In the genomic region with DNA sequence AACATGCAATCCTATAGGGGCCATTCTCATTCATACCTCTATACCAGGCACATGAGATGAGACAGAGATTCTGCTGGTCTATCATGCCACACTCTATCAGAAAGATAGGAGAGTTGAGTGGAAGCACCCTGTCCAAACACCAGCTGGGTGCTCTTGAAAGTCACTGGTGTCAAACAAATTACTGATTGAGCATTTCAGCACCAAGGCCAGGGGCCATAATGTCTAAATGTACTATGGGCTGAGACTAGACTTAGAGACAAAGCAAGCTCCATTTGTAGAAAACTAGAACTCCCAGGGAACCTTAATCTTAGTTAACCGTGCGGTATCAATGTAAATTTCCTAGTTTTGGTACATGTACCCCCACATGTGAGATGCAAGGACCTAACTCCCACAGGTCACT, we compare ENCODE assay signal across 17 mouse cellular contexts.
DNase-seq lines count a peak whose midpoint lies in the region; ATAC-seq and TF ChIP-seq lines count a peak whose summit lies in the region.
"Had no signal": no experiment of that assay in that cellular context is flagged by ENCODE, and none has a peak within 500 bp of the region (broad histone marks: within the 10 kb centered on the region; RNA-seq: fewer than 3 reads in every experiment).

No protein-coding gene starts in this region.

- no peak for TF ChIP-seq CTCF in lung, embryonic 14.5 days (IDR thresholded peaks at IDR 0.05; ENCODE audit: low read depth)
- no peak for TF ChIP-seq CTCF in lung, adult 2 months (IDR thresholded peaks at IDR 0.05; ENCODE audit: insufficient read depth, low read length)

- no peaks in the 10 kb centered on the region for H3K36me3 ChIP-seq in lung, embryonic 14.5 days (ENCODE audit: insufficient read depth)
- H3K36me3 ChIP-seq: embryonic facial prominence, embryonic 15.5 days; limb, embryonic 13.5 days; lung, embryonic 15.5 days had no signal

- TF ChIP-seq POLR2A in lung, adult 2 months (IDR thresholded peaks at IDR 0.05; ENCODE audit: borderline replicate concordance, extremely low read depth, low read depth, low read length), result no peak

- WGBS in lung, embryonic 14.5 days, result 84% methylated on average over 2 of the region's 2 CpGs
- WGBS in lung, adult 2 months, result 91% methylated on average over 2 of the region's 2 CpGs

- intact Hi-C loops in heart, postnatal 10 days (cut with DNase I), result no loop called here

- no peak overlapping the region for H3K4me3 ChIP-seq in lung, embryonic 14.5 days (ENCODE audit: low read depth, low read length)
- no peak overlapping the region for H3K4me3 ChIP-seq in lung, adult 2 months (replicated peaks; ENCODE audit: extremely low read depth, low read depth, low read length)
- H3K4me3 ChIP-seq: embryonic facial prominence, embryonic 15.5 days; forebrain, embryonic 13.5 days; limb, embryonic 13.5 days; lung, embryonic 15.5 days had no signal

- no peak overlapping the region for H3K4me2 ChIP-seq in lung, embryonic 14.5 days
- H3K4me2 ChIP-seq: embryonic facial prominence, embryonic 15.5 days; forebrain, embryonic 13.5 days; limb, embryonic 13.5 days; lung, embryonic 15.5 days had no signal

- ATAC-seq in lung, embryonic 14.5 days (ENCODE audit: insufficient read depth), result no peak
- ATAC-seq: forebrain, embryonic 13.5 days; intestine, embryonic 16.5 days; Patski had no signal

- H3K27me3 ChIP-seq in lung, embryonic 14.5 days (ENCODE audit: insufficient read depth, low read length), result no peaks in the 10 kb centered on the region
- H3K27me3 ChIP-seq: embryonic facial prominence, embryonic 15.5 days; forebrain, embryonic 13.5 days; lung, embryonic 15.5 days; Patski had no signal

- H3K9me3 ChIP-seq in lung, embryonic 14.5 days (ENCODE audit: low read depth, low read length), result no peaks in the 10 kb centered on the region
- H3K9me3 ChIP-seq: embryonic facial prominence, embryonic 15.5 days; forebrain, embryonic 13.5 days; limb, embryonic 13.5 days; lung, embryonic 15.5 days had no signal

- no peaks in the 10 kb centered on the region for H3K4me1 ChIP-seq in lung, embryonic 14.5 days (ENCODE audit: insufficient read depth)
- H3K4me1 ChIP-seq in lung, adult 2 months (ENCODE audit: control insufficient read depth, insufficient read depth, low read length), result no peaks in the 10 kb centered on the region
- H3K4me1 ChIP-seq: embryonic facial prominence, embryonic 15.5 days; limb, embryonic 13.5 days; lung, embryonic 15.5 days had no signal

- no peak overlapping the region for H3K9ac ChIP-seq in lung, embryonic 14.5 days
- H3K9ac ChIP-seq: embryonic facial prominence, embryonic 15.5 days; forebrain, embryonic 13.5 days; limb, embryonic 13.5 days; lung, embryonic 15.5 days had no signal

- peak; percentile 31 to 46 for DNase-seq in heart, postnatal 10 days
- no peak for DNase-seq in heart, adult 9 months (ENCODE audit: low spot score in 2 of 2)
- DNase-seq in lung, embryonic 14.5 days, result peak; percentile 77
- no peak for DNase-seq in lung, adult 2 months
- DNase-seq in embryo, embryonic 11.5 days (ENCODE audit: low read depth, low spot score), result peak; percentile 26
- DNase-seq in mesoderm, embryonic 11.5 days (ENCODE audit: low read depth, low spot score), result peak; percentile 55
- no peak for DNase-seq in thymus, adult 18-20 months
- DNase-seq in right cerebral cortex, postnatal 36 days (ENCODE audit: low spot score in 2 of 2), result no peak
- DNase-seq: cerebellum, adult 2 months; gastrocnemius, postnatal 36 days had no signal

- H3K27ac ChIP-seq in lung, embryonic 14.5 days (ENCODE audit: low read depth), result no peak overlapping the region
- H3K27ac ChIP-seq: embryonic facial prominence, embryonic 15.5 days; forebrain, embryonic 13.5 days; limb, embryonic 13.5 days; lung, embryonic 15.5 days; stomach, postnatal 0 days had no signal

Comparison
In these comparisons a context has a peak if more than half of its experiments do, and no peak if none do; other contexts are left out.
1. DNase-seq: peak in heart, postnatal 10 days (2 of 2), lung, embryonic 14.5 days (single experiment), embryo, embryonic 11.5 days (single experiment) and mesoderm, embryonic 11.5 days (single experiment); none in heart, adult 9 months (0 of 2), lung, adult 2 months (single experiment), thymus, adult 18-20 months (0 of 2) and right cerebral cortex, postnatal 36 days (0 of 2).